Mouse (Mus musculus): ENCODE results near the gene Tom1l1. TPM values are rescaled to one million over a fixed set of nuclear protein-coding genes. Genes with fewer than 3 reads are reported as not detected.

The Tom1l1 gene
- total and polyA plus RNA-seq, 3 experiments, result 0.25 to 4.2 TPM; not detected in 1

DNA sequence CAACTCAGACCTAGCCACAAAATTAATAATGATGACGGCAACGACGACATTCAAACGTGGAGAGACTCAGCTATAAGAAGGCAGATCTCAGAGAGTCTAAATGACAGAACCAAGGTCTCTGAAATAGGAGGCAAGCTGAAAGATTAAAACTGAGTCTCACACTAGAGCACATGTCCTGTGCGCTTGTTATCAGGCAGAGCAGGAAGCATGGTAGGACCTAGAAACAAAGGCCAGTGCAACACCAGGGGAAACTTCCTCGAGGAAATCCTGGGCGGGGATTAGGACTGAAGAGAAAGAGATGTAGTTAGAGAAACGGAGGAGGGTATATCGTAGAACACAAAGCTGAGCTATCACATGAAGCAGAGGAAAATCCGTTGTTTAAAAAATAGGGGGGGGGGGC, 38.6 kb upstream of the Tom1l1 start:
- in situ Hi-C loops (cut with MboI; ENCODE audit: low pct_ligation_motif_present, low pct_unique_long_range_greater_than_20kb, low sequenced_read_pairs), result no loop called here
- Histone ChIP-seq H3K27ac (ENCODE audit: insufficient read depth, low read depth) (no peak overlapping the region), H3K4me3 (replicated peaks in 1 of 3; ENCODE audit: low read depth in 2 of 3, low read length in 2 of 3, poor library complexity in 1 of 3) (no peak overlapping the region), H3K36me3 (replicated peaks in 1 of 2; ENCODE audit: control insufficient read depth in 1 of 2, insufficient read depth in 1 of 2, low read length in 1 of 2) (no peaks in the 10 kb centered on the region), H3K9ac (ENCODE audit: insufficient read depth, low read depth) (no peak overlapping the region), H3K27me3 (replicated peaks) (peaks cover 19% of the 10 kb centered on the region), H3K4me1 (ENCODE audit: control insufficient read depth in 1 of 2, insufficient read depth in 2 of 2) (no peaks in the 10 kb centered on the region), H3K4me2 (ENCODE audit: insufficient read depth, low read depth, poor library complexity, severe bottlenecking) (no peak overlapping the region), H3K79me2 (replicated peaks; ENCODE audit: control insufficient read depth, extremely low read depth, insufficient read depth, poor library complexity, severe bottlenecking) (no peaks in the 10 kb centered on the region), H3K9me3 (replicated peaks; ENCODE audit: low read length) (peaks cover 3% of the 10 kb centered on the region)
- no peak for DNase-seq (ENCODE audit: extremely low read depth)
- dilution Hi-C loops (cut with MboI; ENCODE audit: extremely low pct_ligation_motif_present, extremely low pct_unique_long_range_greater_than_20kb, low sequenced_read_pairs), result no loop called here
- TF ChIP-seq RCOR1 (conservative IDR thresholded peaks at IDR 0.05; ENCODE audit: low read depth, low read length) (no peak), JUND (conservative IDR thresholded peaks at IDR 0.05; ENCODE audit: low read depth, low read length) (no peak), MAZ (IDR thresholded peaks at IDR 0.05; ENCODE audit: low read depth, low read length) (no peak), POLR2A (IDR thresholded peaks at IDR 0.05; ENCODE audit: low read depth, low read length) (no peak), CHD2 (IDR thresholded peaks at IDR 0.05; ENCODE audit: low read length) (no peak), E2F4 (IDR thresholded peaks at IDR 0.05; ENCODE audit: insufficient replicate concordance, low read depth, low read length) (no peak), CHD1 (IDR thresholded peaks at IDR 0.05; ENCODE audit: low read depth, low read length) (no peak), USF2 (conservative IDR thresholded peaks at IDR 0.05; ENCODE audit: low read depth, low read length) (no peak), PAX5 (IDR thresholded peaks at IDR 0.05; ENCODE audit: low read length) (no peak), RAD21 (IDR thresholded peaks at IDR 0.05; ENCODE audit: low read depth, low read length) (no peak), NELFE (IDR thresholded peaks at IDR 0.05; ENCODE audit: low read depth, low read length) (no peak), ZMIZ1 (IDR thresholded peaks at IDR 0.05; ENCODE audit: low read depth, low read length) (no peak), MYC (IDR thresholded peaks at IDR 0.05; ENCODE audit: low read depth, low read length) (no peak), UBTF (IDR thresholded peaks at IDR 0.05; ENCODE audit: low read depth, low read length) (no peak), CTCF (conservative IDR thresholded peaks at IDR 0.05 in 1 of 2, IDR thresholded peaks at IDR 0.05 in 1 of 2; ENCODE audit: low read depth in 2 of 2, low read length in 2 of 2) (no peak), JUN (IDR thresholded peaks at IDR 0.05; ENCODE audit: insufficient read depth, low read depth, low read length) (no peak), ETS1 (conservative IDR thresholded peaks at IDR 0.05; ENCODE audit: low read depth, low read length) (no peak), ZNF384 (IDR thresholded peaks at IDR 0.05; ENCODE audit: low read depth, low read length) (no peak), GABPA (IDR thresholded peaks at IDR 0.05; ENCODE audit: insufficient replicate concordance, low read depth, low read length) (no peak)

GRCm38 (mm10) chr11:90722304-90722703, 34.1 kb upstream of the Tom1l1 start:
- no peak overlapping the region for H3K4me3 ChIP-seq (replicated peaks in 1 of 3; ENCODE audit: low read depth in 2 of 3, low read length in 2 of 3, poor library complexity in 1 of 3)
- no peak overlapping the region for H3K9ac ChIP-seq (ENCODE audit: insufficient read depth, low read depth)
- H3K79me2 ChIP-seq (replicated peaks; ENCODE audit: control insufficient read depth, extremely low read depth, insufficient read depth, poor library complexity, severe bottlenecking), result no peaks in the 10 kb centered on the region
- no peak overlapping the region for H3K4me2 ChIP-seq (ENCODE audit: insufficient read depth, low read depth, poor library complexity, severe bottlenecking)
- dilution Hi-C loops (cut with MboI; ENCODE audit: extremely low pct_ligation_motif_present, extremely low pct_unique_long_range_greater_than_20kb, low sequenced_read_pairs), result no loop called here
- DNase-seq (ENCODE audit: extremely low read depth), result no peak
- no peaks in the 10 kb centered on the region for H3K9me3 ChIP-seq (replicated peaks; ENCODE audit: low read length)
- TF ChIP-seq ZMIZ1 (IDR thresholded peaks at IDR 0.05; ENCODE audit: low read depth, low read length), result no peak
- TF ChIP-seq NELFE (IDR thresholded peaks at IDR 0.05; ENCODE audit: low read depth, low read length), result no peak
- no peak for TF ChIP-seq RAD21 (IDR thresholded peaks at IDR 0.05; ENCODE audit: low read depth, low read length)
- TF ChIP-seq ZKSCAN1 (IDR thresholded peaks at IDR 0.05; ENCODE audit: borderline replicate concordance, low read depth, low read length), result no peak
- no peak for TF ChIP-seq JUND (conservative IDR thresholded peaks at IDR 0.05; ENCODE audit: low read depth, low read length)
- TF ChIP-seq MAFK (IDR thresholded peaks at IDR 0.05; ENCODE audit: insufficient replicate concordance, low read length), result no peak
- peaks cover 13% of the 10 kb centered on the region for H3K27me3 ChIP-seq (replicated peaks)
- no peak overlapping the region for H3K27ac ChIP-seq (ENCODE audit: insufficient read depth, low read depth)
- no peaks in the 10 kb centered on the region for H3K4me1 ChIP-seq (ENCODE audit: control insufficient read depth in 1 of 2, insufficient read depth in 2 of 2)
- in situ Hi-C loops (cut with MboI; ENCODE audit: low pct_ligation_motif_present, low pct_unique_long_range_greater_than_20kb, low sequenced_read_pairs), result no loop called here
- H3K36me3 ChIP-seq (replicated peaks in 1 of 2; ENCODE audit: control insufficient read depth in 1 of 2, insufficient read depth in 1 of 2, low read length in 1 of 2), result no peaks in the 10 kb centered on the region

Measured in CH12.LX (cell line).